Mouse (Mus musculus) liver, postnatal 0 days (tissue): ENCODE measurements around the gene Pprc1.

Experiments
- CTCF ChIP-seq: sonication (generic); IDR thresholded peaks from 2 replicates; pipeline ENCODE4 v1.5.1; 2016; ENCODE audit warnings: antibody characterized with exemption, low read depth
- EP300 ChIP-seq: IDR thresholded peaks from 2 replicates; pipeline ENCODE4 v1.6.1; 2016; ENCODE audit warnings: antibody characterized with exemption, low read depth, mild to moderate bottlenecking

DNA sequence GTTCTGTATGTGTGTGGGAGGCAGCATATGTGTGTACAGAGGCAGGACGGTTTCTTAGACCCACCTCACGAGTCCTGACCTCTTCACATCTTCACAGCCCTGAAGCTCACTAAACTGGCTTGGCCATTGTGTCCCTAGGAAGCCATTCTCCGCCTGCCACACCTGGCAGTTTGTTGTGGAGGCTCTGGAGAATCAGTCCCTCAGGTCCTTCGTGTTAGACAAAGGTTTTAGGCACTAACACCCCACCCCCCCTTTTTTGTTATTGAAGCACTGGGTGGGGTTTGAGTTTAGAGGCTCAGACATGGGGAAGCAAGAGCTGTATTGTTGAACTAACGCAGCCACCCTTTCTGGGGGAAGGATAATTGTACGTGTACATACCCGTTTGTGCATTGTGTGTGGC lies 28.6 kb downstream of the Pprc1 start:
- no peak for TF ChIP-seq CTCF
- TF ChIP-seq EP300: no peak
